Mouse (Mus musculus) neural tube, embryonic 12.5 days (tissue): Measurements from ENCODE around the gene E2f3. TPM values are rescaled to one million over a fixed set of nuclear protein-coding genes. Genes with fewer than 3 reads are reported as not detected.

Experiments used
- polyA plus RNA-seq: library from polyadenylated mRNA; unstranded; fragments of >200 nt; fragmentation: Nextera tagmentation; extraction: Ambion mirVana; gene quantifications from 2 replicates; pipeline ENCODE4 v1.2.1, GENCODE M21; 2016

E2f3 gene
- polyA plus RNA-seq, 1 experiment from 2014 or later: 13.0 TPM

Other genes starting within 250 kb of the E2f3 start
- 28.2 and 32.8 TPM in 2 replicates for gene Cdkal1, start 130.4 kb downstream of the E2f3 start, polyA plus RNA-seq
- 3.4 and 3.9 TPM in 2 replicates for gene Mboat1, start 150.4 kb upstream of the E2f3 start, polyA plus RNA-seq